Mouse (Mus musculus): ENCODE results near the gene Plekha4. TPM values are rescaled to one million over a fixed set of nuclear protein-coding genes. Genes with fewer than 3 reads are reported as not detected.

Gene Plekha4
- total and polyA plus RNA-seq, 2 experiments from 2014 or later, result 1.2 to 2.9 TPM

DNA sequence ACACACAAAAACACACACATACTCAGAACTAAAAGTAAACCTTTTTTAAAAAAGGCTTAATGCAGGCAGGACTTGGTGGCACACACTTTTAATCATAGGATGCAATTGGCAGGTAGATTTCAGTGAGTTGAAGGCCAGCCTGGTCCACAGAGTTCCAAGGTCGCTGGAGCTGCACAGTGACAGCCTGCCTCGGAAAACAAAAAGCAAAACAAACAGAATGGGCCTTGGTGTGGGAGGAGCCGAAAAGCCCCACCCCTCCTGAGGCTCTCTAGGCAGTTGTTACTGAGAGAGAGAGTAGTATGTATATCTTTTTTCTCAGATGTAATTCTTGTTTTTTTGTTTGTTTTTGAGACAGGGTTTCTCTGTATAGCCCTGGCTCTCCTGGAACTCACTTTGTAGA lies 34.9 kb upstream of the Plekha4 start:
- H3K27ac ChIP-seq (ENCODE audit: low read depth, low read length), result no peak overlapping the region
- WGBS, result 30% methylated on average over 3 of the region's 3 CpGs
- H3K36me3 ChIP-seq (ENCODE audit: insufficient read depth), result peaks cover 38% of the 10 kb centered on the region
- ATAC-seq, result no peak
- no peaks in the 10 kb centered on the region for H3K9me3 ChIP-seq (ENCODE audit: low read length)
- H3K4me2 ChIP-seq (ENCODE audit: low read depth), result no peak overlapping the region
- no peak for TF ChIP-seq CTCF (IDR thresholded peaks at IDR 0.05; ENCODE audit: low read depth)
- no peak for DNase-seq
- H3K4me1 ChIP-seq (ENCODE audit: insufficient read depth), result 0 out of 2 replicates have a peak, but pooled peaks cover 6% of the 10 kb centered on the region
- no peaks in the 10 kb centered on the region for H3K27me3 ChIP-seq (ENCODE audit: insufficient read depth, low read length)
- H3K9ac ChIP-seq, result no peak overlapping the region
- no peak overlapping the region for H3K4me3 ChIP-seq (ENCODE audit: low read depth, low read length)

DNA sequence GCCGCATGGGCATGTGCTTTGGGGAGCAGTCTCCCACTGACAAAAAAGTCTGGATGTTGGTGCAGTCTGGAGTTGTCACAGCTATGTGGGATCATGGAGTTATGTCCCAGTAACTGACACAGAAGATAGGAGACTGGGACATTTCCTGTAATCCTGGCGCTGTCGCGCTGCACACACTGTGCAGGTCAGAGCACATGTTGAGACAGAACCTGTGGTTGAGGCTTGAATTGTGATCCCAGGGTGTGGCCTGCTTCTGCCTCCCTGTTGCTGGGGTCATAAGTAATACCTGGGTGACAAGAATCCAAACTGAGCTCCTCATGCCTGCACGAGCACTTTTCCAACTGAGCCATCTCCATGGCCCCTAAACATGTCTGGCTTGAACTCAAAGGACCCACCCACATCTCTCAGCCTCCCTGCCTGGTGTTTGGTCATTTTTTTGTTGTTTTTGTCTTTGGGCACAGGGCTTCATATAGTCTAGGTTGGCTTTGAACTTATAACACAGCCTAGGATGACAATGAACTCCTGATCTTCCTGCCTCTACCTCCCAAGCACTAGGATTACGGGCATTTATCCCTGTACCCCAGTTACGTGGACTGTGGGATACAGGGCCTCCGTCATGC lies 33.8 kb upstream of the Plekha4 start:
- Histone ChIP-seq H3K4me1 (ENCODE audit: insufficient read depth) (0 out of 2 replicates have a peak, but pooled peaks cover 6% of the 10 kb centered on the region), H3K36me3 (ENCODE audit: insufficient read depth) (peaks cover 48% of the 10 kb centered on the region), H3K4me2 (ENCODE audit: low read depth) (no peak overlapping the region), H3K4me3 (ENCODE audit: low read depth, low read length) (no peak overlapping the region), H3K9me3 (ENCODE audit: low read length) (no peaks in the 10 kb centered on the region), H3K9ac (no peak overlapping the region), H3K27me3 (ENCODE audit: insufficient read depth, low read length) (no peaks in the 10 kb centered on the region), H3K27ac (ENCODE audit: low read depth, low read length) (no peak overlapping the region)
- WGBS, result 93% methylated on average over 8 of the region's 8 CpGs
- TF ChIP-seq CTCF (IDR thresholded peaks at IDR 0.05; ENCODE audit: low read depth), result no peak
- DNase-seq (no peak), ATAC-seq (no peak)

DNA sequence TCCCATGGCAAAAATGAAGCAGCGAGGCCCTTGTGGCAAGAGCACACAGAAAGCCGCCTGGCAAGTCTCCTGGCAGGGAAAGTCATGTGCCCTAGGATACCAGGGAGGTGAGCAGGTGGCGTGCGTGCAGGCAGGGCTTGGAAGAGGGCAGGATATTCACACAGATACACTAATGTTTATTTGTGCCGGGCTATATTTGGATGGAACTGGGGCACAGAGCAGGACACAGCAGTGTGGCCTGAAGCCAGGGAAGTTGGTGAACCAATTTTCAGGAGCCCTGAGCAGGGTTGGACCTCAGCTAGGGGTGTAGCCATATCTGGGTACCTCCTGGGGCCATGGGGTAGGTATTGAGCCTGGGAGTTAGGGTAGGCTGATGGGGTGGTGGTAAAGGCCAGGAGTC lies 33.2 kb upstream of the Plekha4 start:
- Histone ChIP-seq H3K9ac (no peak overlapping the region), H3K4me3 (ENCODE audit: low read depth, low read length) (no peak overlapping the region), H3K4me2 (ENCODE audit: low read depth) (no peak overlapping the region), H3K9me3 (ENCODE audit: low read length) (no peaks in the 10 kb centered on the region), H3K27me3 (ENCODE audit: insufficient read depth, low read length) (no peaks in the 10 kb centered on the region), H3K27ac (ENCODE audit: low read depth, low read length) (no peak overlapping the region), H3K4me1 (ENCODE audit: insufficient read depth) (0 out of 2 replicates have a peak, but pooled peaks cover 6% of the 10 kb centered on the region), H3K36me3 (ENCODE audit: insufficient read depth) (peaks cover 54% of the 10 kb centered on the region)
- WGBS, result 94% methylated on average over 5 of the region's 5 CpGs
- DNase-seq (no peak), ATAC-seq (no peak)
- TF ChIP-seq CTCF (IDR thresholded peaks at IDR 0.05; ENCODE audit: low read depth), result no peak

DNA sequence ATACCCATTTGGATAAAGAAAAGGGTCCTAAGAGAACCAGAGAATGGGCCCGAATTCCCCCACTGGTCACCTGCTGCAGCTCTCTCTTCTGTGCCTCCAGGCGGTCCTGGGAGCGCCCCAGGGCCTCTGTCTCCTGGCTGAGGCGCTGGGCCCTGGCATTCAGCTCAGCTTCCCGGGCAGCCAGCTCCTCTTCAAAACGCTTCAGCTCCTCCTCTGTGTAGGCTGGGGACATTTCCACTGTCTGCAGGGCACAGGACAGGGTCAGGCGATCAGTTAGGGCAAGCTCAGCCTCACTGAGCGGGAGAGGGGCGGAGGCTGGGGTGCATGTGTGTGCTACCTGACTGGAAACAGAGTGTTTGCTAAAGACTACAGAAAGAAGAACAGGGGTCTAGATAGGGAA lies 31.6 kb upstream of the Plekha4 start:
- no peak for ATAC-seq
- Histone ChIP-seq H3K36me3 (ENCODE audit: insufficient read depth) (peaks cover 70% of the 10 kb centered on the region), H3K9ac (no peak overlapping the region), H3K4me3 (ENCODE audit: low read depth, low read length) (no peak overlapping the region), H3K27ac (ENCODE audit: low read depth, low read length) (no peak overlapping the region), H3K4me2 (ENCODE audit: low read depth) (no peak overlapping the region), H3K9me3 (ENCODE audit: low read length) (no peaks in the 10 kb centered on the region), H3K27me3 (ENCODE audit: insufficient read depth, low read length) (no peaks in the 10 kb centered on the region), H3K4me1 (ENCODE audit: insufficient read depth) (no peaks in the 10 kb centered on the region)
- no peak for DNase-seq
- TF ChIP-seq CTCF (IDR thresholded peaks at IDR 0.05; ENCODE audit: low read depth), result no peak
- WGBS, result 84% methylated on average over 9 of the region's 9 CpGs

DNA sequence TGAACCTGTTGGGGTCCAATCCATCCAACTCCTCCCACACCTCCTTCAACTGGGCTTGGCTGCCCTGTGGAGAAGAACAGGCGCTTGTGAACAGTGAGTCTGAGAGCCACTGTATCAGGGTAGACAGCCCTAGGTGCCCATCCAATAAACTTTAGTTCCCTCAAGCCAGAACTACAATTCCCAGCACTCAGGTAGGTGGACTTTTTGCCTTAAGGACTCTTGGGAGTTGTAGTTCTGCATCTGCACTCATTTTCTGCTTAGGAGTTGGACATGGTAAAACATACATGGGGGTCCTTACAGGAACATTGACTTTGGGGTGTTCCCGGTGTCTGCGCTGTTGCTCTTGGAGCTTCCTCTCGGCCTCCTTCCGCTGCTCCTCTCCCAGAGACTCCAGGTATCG lies 27.7 kb upstream of the Plekha4 start:
- 96% methylated on average over 6 of the region's 6 CpGs for whole genome bisulfite sequencing
- DNase-seq, result no peak
- H3K36me3 ChIP-seq (ENCODE audit: insufficient read depth), result peaks cover 79% of the 10 kb centered on the region

DNA sequence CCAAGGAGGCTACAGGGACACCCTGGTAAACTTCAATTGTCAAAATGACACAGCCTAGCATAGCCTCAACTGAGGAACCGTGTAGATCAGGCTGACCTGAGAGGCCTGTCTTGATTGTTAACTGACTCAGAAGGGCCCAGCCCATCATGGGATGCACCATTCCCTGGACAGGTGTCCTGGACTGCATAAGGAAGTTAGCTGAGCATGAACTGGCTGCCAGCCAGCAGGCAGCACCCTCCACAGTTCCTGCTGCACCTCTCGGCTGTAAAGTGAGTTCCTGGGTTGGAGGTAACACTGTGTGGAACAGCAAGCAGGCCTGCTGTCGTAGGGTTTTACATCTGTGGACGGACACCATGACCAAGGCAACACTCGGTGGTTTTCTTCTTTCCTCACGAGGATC lies 18.5 kb upstream of the Plekha4 start:
- no peak overlapping the region for H3K27ac ChIP-seq (ENCODE audit: low read depth, low read length)
- no peaks in the 10 kb centered on the region for H3K9me3 ChIP-seq (ENCODE audit: low read length)
- H3K27me3 ChIP-seq (ENCODE audit: insufficient read depth, low read length), result no peaks in the 10 kb centered on the region
- WGBS, result 91% methylated on average over 6 of the region's 6 CpGs
- H3K9ac ChIP-seq, result no peak overlapping the region
- H3K36me3 ChIP-seq (ENCODE audit: insufficient read depth), result peaks cover 20% of the 10 kb centered on the region
- H3K4me3 ChIP-seq (ENCODE audit: low read depth, low read length), result no peak overlapping the region
- no peak for DNase-seq
- ATAC-seq, result no peak
- H3K4me1 ChIP-seq (ENCODE audit: insufficient read depth), result peaks cover 8% of the 10 kb centered on the region
- no peak for TF ChIP-seq CTCF (IDR thresholded peaks at IDR 0.05; ENCODE audit: low read depth)
- H3K4me2 ChIP-seq (ENCODE audit: low read depth), result no peak overlapping the region

More for the DNA sequence above, 27.7 kb upstream of the Plekha4 start:
- ATAC-seq, result no peak
- Histone ChIP-seq H3K4me1 (ENCODE audit: insufficient read depth) (no peaks in the 10 kb centered on the region), H3K9ac (no peak overlapping the region), H3K9me3 (ENCODE audit: low read length) (no peaks in the 10 kb centered on the region), H3K4me2 (ENCODE audit: low read depth) (no peak overlapping the region), H3K27me3 (ENCODE audit: insufficient read depth, low read length) (no peaks in the 10 kb centered on the region), H3K4me3 (ENCODE audit: low read depth, low read length) (no peak overlapping the region), H3K27ac (ENCODE audit: low read depth, low read length) (no peak overlapping the region)
- no peak for TF ChIP-seq CTCF (IDR thresholded peaks at IDR 0.05; ENCODE audit: low read depth)

DNA sequence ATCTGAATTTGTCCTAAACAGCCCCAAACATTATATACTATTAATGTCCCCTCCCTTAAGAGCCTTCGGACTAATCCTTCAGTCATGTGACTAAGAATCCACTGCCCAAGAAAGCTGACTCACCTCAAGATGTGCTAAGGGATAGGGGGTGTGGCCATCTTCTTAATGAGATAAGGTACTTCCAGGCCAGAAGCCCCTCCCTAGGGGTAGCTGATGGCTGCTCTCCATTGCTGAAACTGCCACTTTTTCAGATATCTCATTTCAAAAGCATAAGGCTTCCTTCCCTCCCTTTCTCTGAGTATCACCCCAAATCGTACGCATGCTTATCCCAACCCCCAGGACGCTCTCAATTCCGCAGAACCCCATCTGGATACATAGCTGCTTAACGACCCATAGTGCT lies 17.6 kb upstream of the Plekha4 start:
- Histone ChIP-seq H3K9me3 (ENCODE audit: low read length) (no peaks in the 10 kb centered on the region), H3K27me3 (ENCODE audit: insufficient read depth, low read length) (no peaks in the 10 kb centered on the region), H3K4me3 (ENCODE audit: low read depth, low read length) (no peak overlapping the region), H3K36me3 (ENCODE audit: insufficient read depth) (peaks cover 15% of the 10 kb centered on the region), H3K27ac (ENCODE audit: low read depth, low read length) (no peak overlapping the region), H3K4me2 (ENCODE audit: low read depth) (no peak overlapping the region), H3K9ac (no peak overlapping the region), H3K4me1 (ENCODE audit: insufficient read depth) (peaks cover 8% of the 10 kb centered on the region)
- WGBS, result 91% methylated on average over 6 of the region's 6 CpGs
- TF ChIP-seq CTCF (IDR thresholded peaks at IDR 0.05; ENCODE audit: low read depth), result no peak
- ATAC-seq (no peak), DNase-seq (no peak)
